Mouse (Mus musculus) G1E (cell line): ENCODE measurements at regions not wholly inside any gene's neighbourhood (a gene's known extent, or its start where the extent isn't known, plus 50 kb on each side); places are given as distances from the start of the nearest gene placed in this dataset.

Source experiments
- CTCF ChIP-seq: IDR thresholded peaks from 2 replicates; pipeline ENCODE4 v1.5.1; 2012; ENCODE audit warnings: low read depth, low read length, inconsistent platforms, mixed read lengths
- GATA1 ChIP-seq: IDR thresholded peaks from 2 replicates; pipeline ENCODE4 v1.6.1; 2012; ENCODE audit warnings: borderline replicate concordance, low read length, inconsistent platforms, mixed read lengths
- GATA2 ChIP-seq: IDR thresholded peaks from 2 replicates; pipeline ENCODE4 v1.6.1; 2012; ENCODE audit warnings: low read depth, low read length, inconsistent platforms, borderline replicate concordance
- POLR2AphosphoS5 ChIP-seq: IDR thresholded peaks from 2 replicates; pipeline ENCODE4 v1.6.1; 2012; ENCODE audit warnings: low read depth, low read length, inconsistent platforms; ENCODE audit not compliant: insufficient replicate concordance
- TAL1 ChIP-seq: conservative IDR thresholded peaks from 2 replicates; pipeline ENCODE4 v1.6.1; 2012; ENCODE audit warnings: low read depth, low read length, inconsistent platforms, mixed read lengths

GRCm38 (mm10) chr17:45934002-45934401 lies 98.2 kb downstream of the Vegfa start:
- TF ChIP-seq GATA1 (no peak), CTCF (no peak), TAL1 (no peak), GATA2 (no peak), POLR2AphosphoS5 (no peak)
